Mouse (Mus musculus) ES-Bruce4 (cell line): ENCODE data around the gene BC051019.

Experiments used
- CTCF ChIP-seq: IDR thresholded peaks from one replicate; pipeline ENCODE4 v1.8.1; 2011; ENCODE audit warnings: low read depth, low read length
- POLR2A ChIP-seq: IDR thresholded peaks from one replicate; pipeline ENCODE4 v1.8.1; 2011; ENCODE audit warnings: low read length; ENCODE audit not compliant: insufficient read depth

- TF ChIP-seq CTCF (no peak), POLR2A (no peak)
Observed at GRCm38 (mm10) chr7:109694576-109695338, 28.9 kb downstream of the BC051019 start.
